Mouse (Mus musculus) thymus, postnatal 10 days (tissue): ENCODE results near the gene Grb10.

Experiments used
- DNase-seq, 2 experiments: peaks; one replicate each; pipeline ENCODE4 v3.0.0; 2021; ENCODE audit warnings: low spot score in 2 of 2

Gene Grb10

DNA sequence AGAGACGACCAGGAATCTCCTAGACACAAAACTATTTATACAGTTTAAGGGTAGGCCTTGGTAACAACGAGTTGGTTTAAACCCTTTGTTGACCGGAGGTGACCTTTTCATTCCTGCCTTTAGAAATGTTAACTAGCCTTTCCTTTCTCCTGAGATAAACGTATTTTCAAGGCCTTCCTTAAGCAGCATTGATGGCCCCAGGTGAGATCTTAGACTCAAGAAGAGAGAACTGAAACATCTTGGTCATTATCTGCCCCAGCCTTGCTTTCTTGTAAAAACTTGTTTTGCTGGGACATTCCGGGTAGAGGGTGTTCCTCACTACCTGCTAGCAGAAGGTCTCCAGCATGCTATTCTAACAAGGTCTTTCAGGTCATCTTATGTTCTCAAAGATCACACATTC lies 133.5 kb downstream of the Grb10 start:
- DNase-seq = no peak

GRCm38 (mm10) chr11:11901509-11901908 lies 137.0 kb downstream of the Grb10 start:
- no peak for DNase-seq

DNA sequence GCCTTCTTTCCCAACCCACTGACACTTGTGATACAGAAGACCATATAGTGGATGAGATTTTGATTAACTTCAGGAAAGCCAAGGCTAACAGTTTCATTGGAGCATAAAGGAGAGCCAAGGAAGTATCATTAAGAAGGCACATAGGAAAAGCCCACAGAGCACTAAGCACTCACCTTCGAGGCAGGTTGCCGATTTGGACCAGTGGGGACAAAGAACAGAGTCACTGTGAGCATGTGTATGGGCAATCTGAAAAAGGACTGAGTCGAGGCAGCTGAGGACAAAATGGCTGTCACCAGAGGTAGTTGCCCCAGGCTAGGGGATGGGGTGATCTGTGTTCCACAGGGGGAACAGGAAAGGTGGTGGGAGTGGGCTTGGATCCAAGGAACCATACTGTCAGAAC lies 140.0 kb downstream of the Grb10 start:
- DNase-seq = no peak

GRCm38 (mm10) chr11:11897645-11898357 lies 140.7 kb downstream of the Grb10 start, which contains the start of gene Ddc:
Ddc (minus strand) TSS chr11:11898144.
- no peak for DNase-seq

DNA sequence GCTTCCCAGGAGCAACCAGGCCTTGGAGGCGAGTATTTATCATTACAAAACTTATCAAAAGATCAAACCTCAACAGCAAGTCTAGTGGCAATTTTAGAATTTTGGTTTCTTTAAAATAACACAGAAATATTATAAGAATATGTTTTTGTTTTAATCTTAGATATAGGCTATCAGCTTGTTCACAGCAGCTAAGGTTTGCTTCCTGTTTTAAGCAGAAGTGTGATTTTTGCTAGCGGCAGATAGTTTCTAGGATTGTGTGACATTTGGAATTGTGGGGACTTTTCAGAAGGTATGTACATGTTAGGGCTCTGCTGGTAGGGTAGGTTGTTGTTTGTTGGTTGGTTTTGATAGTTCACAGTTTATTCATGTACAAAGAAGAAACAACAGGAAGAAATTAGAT lies 143.0 kb downstream of the Grb10 start:
- DNase-seq = no peak

- no peak for DNase-seq
Measured at GRCm38 (mm10) chr11:11893769-11894168, 144.7 kb downstream of the Grb10 start.

DNA sequence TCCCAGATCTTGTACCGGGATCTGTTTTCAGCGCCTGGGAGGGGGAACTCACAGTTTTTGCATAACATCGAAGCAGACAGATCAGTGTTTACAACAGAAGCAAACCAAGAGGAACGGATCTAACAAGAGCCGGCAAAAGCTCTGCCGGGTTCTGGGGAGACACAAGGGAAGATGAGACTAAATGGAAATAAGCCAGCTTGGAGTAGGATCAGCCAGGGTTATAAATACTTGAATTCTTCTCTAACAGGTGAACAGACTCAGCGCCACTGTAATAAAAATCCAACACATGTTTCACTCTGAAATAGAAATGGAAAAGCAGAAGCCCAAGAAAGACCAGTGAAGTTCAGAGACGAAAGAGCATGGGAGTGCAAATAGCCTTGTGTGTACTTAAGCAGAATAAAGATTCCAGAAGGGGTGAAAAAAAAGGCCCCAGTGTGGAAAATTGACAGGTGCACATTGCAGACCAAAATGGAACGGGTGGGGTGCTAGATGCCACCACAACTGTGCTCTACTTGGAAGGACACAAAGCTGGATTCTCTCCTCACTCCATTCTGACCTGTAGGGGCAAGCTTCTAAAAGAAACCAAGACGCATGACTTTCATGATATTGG lies 145.4 kb downstream of the Grb10 start:
- no peak for DNase-seq

GRCm38 (mm10) chr11:11891832-11892231 lies 146.7 kb downstream of the Grb10 start:
- no peak for DNase-seq

DNA sequence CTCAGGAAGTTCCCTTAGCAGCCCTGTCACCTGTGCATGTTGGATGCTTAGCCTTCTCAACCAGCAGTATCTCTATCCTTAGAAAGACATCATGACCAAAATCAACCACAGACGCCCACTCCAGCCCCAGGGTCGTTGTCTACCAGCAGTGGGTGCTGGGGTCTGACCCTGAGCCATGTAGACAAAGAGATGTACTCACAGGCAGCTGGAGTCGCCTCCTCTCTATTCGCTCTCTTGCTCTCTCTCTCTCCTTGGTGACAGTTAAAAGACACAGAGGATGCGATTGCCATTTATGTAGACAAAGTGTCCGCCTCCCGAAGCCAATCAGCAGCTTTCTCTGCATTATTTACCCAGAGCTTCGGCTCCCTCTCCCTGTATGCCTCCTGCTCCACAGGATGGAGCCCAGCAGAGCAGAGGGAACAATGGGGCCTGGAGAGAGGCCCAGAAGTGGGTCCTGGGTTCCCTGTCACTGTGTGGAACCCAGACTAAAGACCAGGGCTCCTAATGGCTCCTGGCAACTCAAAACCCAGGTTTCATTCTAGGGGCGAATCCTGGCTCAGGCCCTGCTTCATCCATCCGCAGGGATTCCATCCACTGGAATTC lies 148.2 kb downstream of the Grb10 start:
- no peak for DNase-seq

- no peak for DNase-seq
Measured at GRCm38 (mm10) chr11:11888727-11889126, 149.8 kb downstream of the Grb10 start.

DNA sequence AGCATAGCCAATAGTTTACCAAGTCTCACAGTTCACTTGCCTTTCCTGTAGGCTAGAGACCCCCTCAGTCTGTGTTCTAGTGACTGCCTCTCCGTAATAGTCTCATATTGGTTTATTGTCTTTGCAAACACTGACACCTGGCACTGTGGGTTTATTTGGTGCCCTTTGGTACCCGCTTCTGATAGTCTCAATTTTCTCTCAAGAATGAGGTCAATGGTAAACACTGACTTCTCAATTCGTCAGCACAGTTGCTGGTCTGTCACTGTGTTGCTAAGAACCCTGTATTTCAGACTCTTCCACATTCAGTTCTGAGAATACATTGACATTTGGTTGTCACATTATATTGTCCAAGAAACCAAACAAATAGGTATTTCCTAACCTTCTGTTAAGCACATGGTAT lies 150.4 kb downstream of the Grb10 start:
- DNase-seq = no peak

GRCm38 (mm10) chr11:11886403-11886998 lies 152.0 kb downstream of the Grb10 start:
- DNase-seq = no peak

DNA sequence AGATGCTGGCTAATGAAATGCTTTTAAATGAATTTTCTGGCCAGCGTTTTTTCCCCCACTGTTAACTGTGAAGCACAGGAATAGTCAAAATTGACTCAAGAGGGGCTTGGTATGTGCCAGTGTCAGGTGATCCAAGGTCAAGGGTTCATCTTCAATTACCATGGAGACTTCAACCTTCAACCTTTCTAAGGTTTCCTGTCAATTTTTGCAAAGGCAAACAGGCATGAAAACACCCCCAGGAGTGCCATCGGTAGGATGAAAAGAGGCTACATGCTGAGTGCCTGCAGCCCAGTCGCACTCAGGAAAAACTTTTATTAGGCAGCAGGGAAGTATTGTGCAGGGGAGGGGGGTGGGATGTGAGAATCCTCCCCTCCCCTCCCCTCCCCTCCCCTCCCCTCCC lies 152.6 kb downstream of the Grb10 start:
- no peak for DNase-seq

DNA sequence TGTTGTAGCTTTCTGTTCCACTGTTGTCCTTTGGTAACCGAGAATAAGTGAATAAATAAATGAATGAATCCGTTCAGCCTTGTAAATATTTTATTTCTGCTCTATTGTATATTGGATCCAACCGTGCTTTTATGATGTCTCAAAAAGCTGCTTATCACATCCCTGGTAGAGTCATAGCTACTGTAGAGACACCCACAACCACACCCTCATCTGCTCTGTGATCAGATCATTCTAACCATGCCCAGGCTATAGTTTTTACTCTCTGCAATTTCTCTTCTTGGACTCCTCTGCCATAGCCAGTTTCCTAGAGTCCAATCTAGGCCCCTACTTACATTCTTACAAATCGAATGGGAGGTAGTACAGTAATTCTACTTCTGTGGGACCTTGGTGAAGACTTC lies 153.2 kb downstream of the Grb10 start:
- no peak for DNase-seq

DNA sequence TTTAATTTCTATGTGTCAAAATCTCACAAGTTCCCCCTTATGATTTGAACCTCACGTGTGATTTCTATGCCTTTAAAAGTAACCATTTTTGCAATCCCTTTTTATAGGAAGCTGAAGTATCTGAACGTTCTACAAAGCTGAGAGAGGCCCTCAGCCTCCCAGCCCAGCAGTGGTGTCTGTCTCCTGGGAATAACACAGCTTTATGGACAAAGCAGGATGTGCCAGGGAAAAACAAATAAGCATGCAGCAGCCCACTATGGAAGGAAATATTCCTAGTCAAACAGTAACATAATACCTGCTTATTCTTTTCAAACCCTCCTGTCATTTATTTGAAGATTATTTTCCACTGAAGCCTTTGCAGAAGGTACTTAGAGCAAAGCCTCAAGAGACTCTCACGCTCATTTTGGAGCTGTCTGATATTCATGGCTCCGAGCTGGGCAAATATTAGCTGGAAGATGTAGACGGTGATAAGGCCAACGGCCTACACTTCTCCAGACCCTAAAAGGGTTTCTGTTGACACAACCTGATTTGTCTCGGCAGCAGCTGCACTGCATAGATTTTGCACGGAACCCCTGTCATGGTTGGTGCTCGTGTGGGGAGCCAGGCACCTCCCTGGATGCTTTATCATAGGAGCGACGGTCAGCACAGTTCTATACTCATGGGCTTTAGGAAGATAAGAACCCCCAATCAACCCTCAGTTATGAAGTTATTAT lies 153.8 kb downstream of the Grb10 start:
- no peak for DNase-seq

DNA sequence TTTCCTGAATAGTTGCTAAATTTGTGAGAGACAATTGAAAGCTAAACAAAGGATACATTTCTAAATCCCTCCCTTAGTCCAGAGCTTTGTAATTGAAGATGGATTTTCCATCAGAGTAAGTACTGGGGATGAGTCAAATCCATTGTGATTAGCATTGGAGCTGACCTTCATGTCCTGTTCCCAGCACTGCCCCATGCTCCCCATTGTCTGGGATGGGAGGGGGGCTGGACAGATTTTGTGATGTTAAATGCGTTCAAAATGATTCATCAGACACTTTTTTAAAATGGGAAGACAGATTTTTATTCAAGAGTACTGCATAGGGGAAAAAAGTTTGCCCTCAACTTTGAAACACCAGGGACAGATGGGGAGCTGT lies 156.7 kb downstream of the Grb10 start:
- no peak for DNase-seq

DNA sequence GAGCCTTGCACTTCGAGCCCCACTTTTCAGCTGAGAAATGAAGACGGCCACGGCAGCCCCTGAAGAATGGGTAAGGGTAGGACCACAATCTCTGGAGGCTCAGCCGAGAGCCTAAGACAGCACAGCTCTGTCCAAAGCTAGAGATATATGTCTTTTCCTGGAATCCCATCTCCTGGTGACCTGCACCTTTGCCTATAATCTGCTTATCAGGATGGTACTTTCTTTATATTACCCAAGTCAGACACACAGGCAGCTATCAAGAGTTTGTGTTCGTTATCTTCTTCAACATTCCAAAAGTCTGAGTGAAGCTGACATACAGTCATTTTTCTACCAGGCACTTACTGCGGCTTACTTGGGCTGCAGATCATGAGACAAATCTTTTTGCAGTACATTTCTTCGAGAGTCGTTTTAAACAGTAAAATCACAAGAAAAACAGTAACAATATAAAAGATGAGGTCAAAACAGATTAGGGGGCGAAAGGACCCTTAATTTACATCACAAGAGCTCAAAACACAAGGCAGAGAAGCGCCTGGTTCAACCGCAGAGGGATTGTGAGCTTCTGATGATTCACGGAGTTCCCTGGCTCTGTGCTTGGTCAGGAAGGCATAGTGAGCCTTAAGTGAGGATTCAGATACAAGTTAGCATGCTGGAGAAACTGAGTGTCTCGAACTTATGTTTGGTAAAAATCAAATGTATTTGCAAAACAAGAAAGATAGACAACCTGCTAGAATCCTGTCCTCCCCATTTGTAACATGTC lies 157.3 kb downstream of the Grb10 start:
- no peak for DNase-seq
